Mouse (Mus musculus) limb, embryonic 11.5 days (tissue): ENCODE measurements around the gene Nup160. TPM values are rescaled to one million over a fixed set of nuclear protein-coding genes. Genes with fewer than 3 reads are reported as not detected.

Source experiments
- ATAC-seq: fragments of 200-750 bp; cut with Nextera tagmentation; 2 replicates; pipeline ENCODE4 v1.8.0; 2017; ENCODE audit warnings: low read depth; ENCODE audit not compliant: insufficient number of reproducible peaks, low FRiP score, low TSS enrichment
- DNase-seq: peaks from one replicate; pipeline ENCODE4 v3.0.0-alpha.2; 2015; ENCODE audit warnings: low spot score
- H3K27ac ChIP-seq: fragments of 300-500 bp; sonication (generic); replicated peaks from 2 replicates; pipeline ENCODE4 v1.5.1; 2014; ENCODE audit warnings: low read depth, mild to moderate bottlenecking, low read length
- H3K27me3 ChIP-seq: fragments of 300-500 bp; sonication (generic); 2 replicates; pipeline ENCODE4 v1.6.1; 2014; ENCODE audit warnings: mild to moderate bottlenecking, low read length, mixed read lengths; ENCODE audit not compliant: control insufficient read depth, insufficient read depth
- H3K36me3 ChIP-seq: fragments of 300-500 bp; sonication (generic); 2 replicates; pipeline ENCODE4 v1.6.1; 2014; ENCODE audit warnings: mild to moderate bottlenecking, low read length, moderate library complexity, mixed read lengths; ENCODE audit not compliant: control insufficient read depth, insufficient read depth
- H3K4me1 ChIP-seq: fragments of 300-500 bp; sonication (generic); 2 replicates; pipeline ENCODE4 v1.6.1; 2014; ENCODE audit warnings: low read length, mixed read lengths; ENCODE audit not compliant: control insufficient read depth, insufficient read depth
- H3K4me2 ChIP-seq: fragments of 300-500 bp; sonication (generic); 2 replicates; pipeline ENCODE4 v1.6.1; 2014; ENCODE audit warnings: low read depth, mild to moderate bottlenecking, moderate library complexity; ENCODE audit not compliant: severe bottlenecking
- H3K4me3 ChIP-seq: fragments of 300-500 bp; sonication (generic); 2 replicates; pipeline ENCODE4 v1.5.1; 2014; ENCODE audit warnings: low read depth, low read length
- H3K9ac ChIP-seq: fragments of 300-500 bp; sonication (generic); 2 replicates; pipeline ENCODE4 v1.6.1; 2014; ENCODE audit warnings: mild to moderate bottlenecking, low read length
- H3K9me3 ChIP-seq: fragments of 300-500 bp; sonication (generic); 2 replicates; pipeline ENCODE4 v1.6.1; 2016; ENCODE audit warnings: low read length; ENCODE audit not compliant: control insufficient read depth
- WGBS: fragments of 180-500 bp; shearing (Covaris S2); extraction: QIAGEN DNeasy Blood & Tissue Kit; methylation state at CpG from one replicate; pipeline ENCODE4 v1.1.7; 2014; 5-methylcytosine and 5-hydroxymethylcytosine counted together
- polyA plus RNA-seq: library from polyadenylated mRNA; unstranded; fragments of >200 nt; fragmentation: Nextera tagmentation; extraction: Ambion mirVana; gene quantifications from 2 replicates; pipeline ENCODE4 v1.2.1, GENCODE M21; 2014

Nup160 gene
- polyA plus RNA-seq, 1 experiment from 2014 or later = 66.2 TPM

GRCm38 (mm10) chr2:90655449-90655848 lies 21.6 kb upstream of the Nup160 start:
- Histone ChIP-seq H3K27ac (no peak overlapping the region), H3K27me3 (no peaks in the 10 kb centered on the region), H3K4me2 (no peak overlapping the region), H3K36me3 (no peaks in the 10 kb centered on the region), H3K9me3 (no peaks in the 10 kb centered on the region), H3K4me3 (no peak overlapping the region), H3K9ac (no peak overlapping the region), H3K4me1 (no peaks in the 10 kb centered on the region)
- DNase-seq (no peak), ATAC-seq (no peak)
- WGBS = 67% methylated on average over 6 of the region's 6 CpGs

GRCm38 (mm10) chr2:90658613-90659012 lies 18.4 kb upstream of the Nup160 start:
- Histone ChIP-seq H3K4me1 (no peaks in the 10 kb centered on the region), H3K9ac (no peak overlapping the region), H3K27me3 (no peaks in the 10 kb centered on the region), H3K4me3 (no peak overlapping the region), H3K9me3 (no peaks in the 10 kb centered on the region), H3K27ac (no peak overlapping the region), H3K4me2 (no peak overlapping the region), H3K36me3 (no peaks in the 10 kb centered on the region)
- WGBS = 80% methylated on average over 4 of the region's 4 CpGs
- DNase-seq (no peak), ATAC-seq (no peak)

GRCm38 (mm10) chr2:90659016-90659415 lies 18.0 kb upstream of the Nup160 start:
- Histone ChIP-seq H3K4me3 (no peak overlapping the region), H3K9me3 (no peaks in the 10 kb centered on the region), H3K27ac (no peak overlapping the region), H3K27me3 (no peaks in the 10 kb centered on the region), H3K36me3 (no peaks in the 10 kb centered on the region), H3K4me1 (no peaks in the 10 kb centered on the region), H3K4me2 (no peak overlapping the region; the same call in 1 of the 2 replicates), H3K9ac (no peak overlapping the region)
- ATAC-seq (no peak), DNase-seq (no peak)
- 85% methylated on average over 1 of the region's 1 CpGs for WGBS

- no peak overlapping the region for H3K9ac ChIP-seq
- no peaks in the 10 kb centered on the region for H3K36me3 ChIP-seq
- ATAC-seq (no peak), DNase-seq (no peak)
- H3K27ac ChIP-seq = no peak overlapping the region
- H3K9me3 ChIP-seq = no peaks in the 10 kb centered on the region
- no peak overlapping the region for H3K4me3 ChIP-seq
- no peaks in the 10 kb centered on the region for H3K27me3 ChIP-seq
- no peak overlapping the region for H3K4me2 ChIP-seq
- H3K4me1 ChIP-seq = no peaks in the 10 kb centered on the region
- 79% methylated on average over 3 of the region's 3 CpGs for WGBS
These were observed 17.4 kb upstream of the Nup160 start for GRCm38 (mm10) chr2:90659639-90660038.

GRCm38 (mm10) chr2:90660947-90661346 lies 16.1 kb upstream of the Nup160 start:
- H3K4me1 ChIP-seq = no peaks in the 10 kb centered on the region
- no peak overlapping the region for H3K27ac ChIP-seq
- no peaks in the 10 kb centered on the region for H3K9me3 ChIP-seq
- ATAC-seq = no peak
- DNase-seq = no peak
- 78% methylated on average over 1 of the region's 1 CpGs for WGBS
- H3K9ac ChIP-seq = no peak overlapping the region
- H3K4me3 ChIP-seq = no peak overlapping the region
- H3K36me3 ChIP-seq = no peaks in the 10 kb centered on the region
- H3K4me2 ChIP-seq = no peak overlapping the region
- H3K27me3 ChIP-seq = no peaks in the 10 kb centered on the region

GRCm38 (mm10) chr2:90661426-90661825 lies 15.6 kb upstream of the Nup160 start:
- no peak overlapping the region for H3K27ac ChIP-seq
- no peak overlapping the region for H3K9ac ChIP-seq
- H3K9me3 ChIP-seq = no peaks in the 10 kb centered on the region
- 55% methylated on average over 3 of the region's 3 CpGs for whole genome bisulfite sequencing
- H3K27me3 ChIP-seq = no peaks in the 10 kb centered on the region
- no peak overlapping the region for H3K4me2 ChIP-seq
- no peaks in the 10 kb centered on the region for H3K4me1 ChIP-seq
- H3K4me3 ChIP-seq = no peak overlapping the region
- DNase-seq = no peak
- ATAC-seq = no peak
- no peaks in the 10 kb centered on the region for H3K36me3 ChIP-seq

- Histone ChIP-seq H3K4me1 (peaks cover 16% of the 10 kb centered on the region), H3K36me3 (no peaks in the 10 kb centered on the region), H3K9me3 (no peaks in the 10 kb centered on the region), H3K27me3 (no peaks in the 10 kb centered on the region), H3K9ac (no peak overlapping the region), H3K27ac (0 out of 2 replicates have a peak overlapping the region, but pooled peaks have one; percentile 26), H3K4me3 (no peak overlapping the region), H3K4me2 (no peak overlapping the region)
- ATAC-seq (peak; percentile 46; the same call in 1 of the 2 replicates), DNase-seq (no peak)
- 29% methylated on average over 11 of the region's 11 CpGs for WGBS
These were observed 10.2 kb upstream of the Nup160 start for GRCm38 (mm10) chr2:90666591-90667387.

- H3K9me3 ChIP-seq = no peaks in the 10 kb centered on the region
- peaks cover 16% of the 10 kb centered on the region for H3K4me1 ChIP-seq
- peak overlapping the region; percentile 30; the same call in 1 of the 2 replicates for H3K9ac ChIP-seq
- H3K4me3 ChIP-seq = no peak overlapping the region
- ATAC-seq (peak; percentile 51; the same call in 1 of the 2 replicates), DNase-seq (peak; percentile 58)
- H3K4me2 ChIP-seq = peak overlapping the region; percentile 39
- H3K36me3 ChIP-seq = no peaks in the 10 kb centered on the region
- H3K27me3 ChIP-seq = no peaks in the 10 kb centered on the region
- WGBS = 19% methylated on average over 21 of the region's 21 CpGs
- H3K27ac ChIP-seq = peak overlapping the region; percentile 59; the same call in 1 of the 2 replicates
These were observed 9.4 kb upstream of the Nup160 start for GRCm38 (mm10) chr2:90667388-90668265.
